Mouse (Mus musculus): ENCODE data around the gene Vps50. TPM values are rescaled to one million over a fixed set of nuclear protein-coding genes. Genes with fewer than 3 reads are reported as not detected.
"Not testable (repeated sequence)": the region's sequence is repeated elsewhere in the genome, so short reads cannot be mapped to it uniquely, and the experiment has no call there.

Gene Vps50
- total RNA-seq, 4 experiments from 2014 or later: 55.2 to 61.3 (median 58.6) TPM

GRCm38 (mm10) chr6:3531445-3531844 lies 33.3 kb downstream of the Vps50 start:
- no peak for DNase-seq (ENCODE audit: low spot score in 2 of 2)

GRCm38 (mm10) chr6:3536048-3536447 lies 37.9 kb downstream of the Vps50 start:
- DNase-seq (ENCODE audit: low spot score in 2 of 2): no peak

- DNase-seq (ENCODE audit: low spot score in 2 of 2): no peak
Measured at GRCm38 (mm10) chr6:3539470-3539869, 41.3 kb downstream of the Vps50 start.

- no peak for DNase-seq (ENCODE audit: low spot score in 2 of 2)
Measured at GRCm38 (mm10) chr6:3543862-3544261, 45.7 kb downstream of the Vps50 start.

- DNase-seq (ENCODE audit: low spot score in 2 of 2): no peak
Measured at GRCm38 (mm10) chr6:3544970-3545369, 46.8 kb downstream of the Vps50 start.

GRCm38 (mm10) chr6:3548959-3549358 lies 50.8 kb downstream of the Vps50 start:
- DNase-seq (ENCODE audit: low spot score in 2 of 2): no peak

- no peak for DNase-seq (ENCODE audit: low spot score in 2 of 2)
Measured at GRCm38 (mm10) chr6:3549992-3550391, 51.8 kb downstream of the Vps50 start.

GRCm38 (mm10) chr6:3552681-3553080 lies 54.5 kb downstream of the Vps50 start:
- DNase-seq (ENCODE audit: low spot score in 2 of 2): not testable (repeated sequence)

GRCm38 (mm10) chr6:3557177-3557576 lies 59.0 kb downstream of the Vps50 start:
- no peak for DNase-seq (ENCODE audit: low spot score in 2 of 2)

GRCm38 (mm10) chr6:3560009-3560408 lies 61.8 kb downstream of the Vps50 start:
- DNase-seq (ENCODE audit: low spot score in 2 of 2): no peak

- no peak for DNase-seq (ENCODE audit: low spot score in 2 of 2)
Measured at GRCm38 (mm10) chr6:3562301-3562700, 64.1 kb downstream of the Vps50 start.

GRCm38 (mm10) chr6:3564118-3564517 lies 65.9 kb downstream of the Vps50 start:
- not testable (repeated sequence) for DNase-seq (ENCODE audit: low spot score in 2 of 2)

GRCm38 (mm10) chr6:3565005-3565404 lies 66.8 kb downstream of the Vps50 start:
- DNase-seq (ENCODE audit: low spot score in 2 of 2): no peak

GRCm38 (mm10) chr6:3565667-3566066 lies 67.5 kb downstream of the Vps50 start:
- no peak for DNase-seq (ENCODE audit: low spot score in 2 of 2)

- DNase-seq (ENCODE audit: low spot score in 2 of 2): no peak
Measured at GRCm38 (mm10) chr6:3567071-3567610, 69.0 kb downstream of the Vps50 start.

- DNase-seq (ENCODE audit: low spot score in 2 of 2): no peak
Measured at GRCm38 (mm10) chr6:3572221-3572815, 74.1 kb downstream of the Vps50 start.

GRCm38 (mm10) chr6:3573787-3574186 lies 75.6 kb downstream of the Vps50 start:
- no peak for DNase-seq (ENCODE audit: low spot score in 2 of 2)

- DNase-seq (ENCODE audit: low spot score in 2 of 2): no peak
Measured at GRCm38 (mm10) chr6:3585402-3585801, 87.2 kb downstream of the Vps50 start.

- no peak for DNase-seq (ENCODE audit: low spot score in 2 of 2)
Measured at GRCm38 (mm10) chr6:3590289-3590904, 92.2 kb downstream of the Vps50 start.

- no peak for DNase-seq (ENCODE audit: low spot score in 2 of 2)
Measured at GRCm38 (mm10) chr6:3594246-3594645, 96.1 kb downstream of the Vps50 start.

GRCm38 (mm10) chr6:3612827-3613226 lies 114.6 kb downstream of the Vps50 start:
- DNase-seq (ENCODE audit: low spot score in 2 of 2): no peak

- peak; percentile 35 to 37 for DNase-seq (ENCODE audit: low spot score in 2 of 2)
Measured at GRCm38 (mm10) chr6:3620428-3621387, 122.5 kb downstream of the Vps50 start.
